20 mouse cellular contexts compared by ENCODE assay signal in the genomic region with DNA sequence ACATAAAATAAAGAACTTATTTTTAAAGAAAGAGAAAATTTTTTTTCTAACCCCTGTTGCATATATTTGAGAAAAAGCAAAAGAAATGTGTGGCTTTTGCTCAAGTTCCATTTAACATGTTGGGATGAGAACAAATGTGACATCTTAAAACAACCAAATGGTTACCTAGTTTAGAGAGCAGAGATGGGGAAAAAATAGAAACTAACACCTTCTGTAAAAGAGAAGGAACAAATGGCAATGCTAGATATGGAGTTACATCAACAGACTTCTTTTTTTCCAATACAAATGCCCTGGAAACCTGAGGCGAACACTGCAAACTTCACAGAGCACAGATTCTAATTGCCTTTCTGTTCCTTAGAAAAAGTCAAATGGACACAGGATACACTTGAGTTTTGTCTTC.
DNase-seq lines count a peak whose midpoint lies in the region; ATAC-seq lines count a peak whose summit lies in the region.
"Had no signal": no experiment of that assay in that cellular context is flagged by ENCODE, and none has a peak within 500 bp of the region (broad histone marks: within the 10 kb centered on the region; RNA-seq: fewer than 3 reads in every experiment).

No protein-coding gene starts in this region.

- no peak for DNase-seq in frontal cortex, postnatal 10 days (ENCODE audit: low spot score in 2 of 2)
- peak; percentile 33 for DNase-seq in brain, adult 2 months (ENCODE audit: low read depth, low spot score)
- DNase-seq in telencephalon, adult 2 months (ENCODE audit: low read depth, low spot score), result peak; percentile 35
- no peak for DNase-seq in kidney, postnatal 4 days
- DNase-seq in cerebellum, postnatal 10 days, result no peak
- DNase-seq: adrenal gland, adult 2 months; adrenal gland, adult 8-10 months; adrenal gland, postnatal 10 days; adrenal gland, postnatal 14 days; adrenal gland, postnatal 25 days; adrenal gland, postnatal 36 days; B cell, adult 2 months; cerebellum, adult 11 months; cerebellum, adult 11-12 months; cerebellum, adult 18-20 months; cerebellum, adult 2 months had no signal

- ATAC-seq in frontal cortex, adult (ENCODE audit: low TSS enrichment), result peak; percentile 92
- ATAC-seq: activated CD4-positive, CD25-positive, alpha-beta regulatory T cell, adult 4 months; CD4-positive, CD25-positive, alpha-beta regulatory T cell, adult 4 months; Patski had no signal

Comparison
In these comparisons a context has a peak if more than half of its experiments do, and no peak if none do; other contexts are left out.
1. DNase-seq: peak in brain, adult 2 months (single experiment) and telencephalon, adult 2 months (single experiment); none in frontal cortex, postnatal 10 days (0 of 2), kidney, postnatal 4 days (0 of 2) and cerebellum, postnatal 10 days (0 of 2).